Mouse (Mus musculus) left cerebral cortex, adult 11 months (tissue): ENCODE results near the gene Aqp7.

ENCODE experiments used
- DNase-seq: peaks from one replicate; pipeline ENCODE4 v3.0.0; 2022; ENCODE audit warnings: low spot score

The Aqp7 gene

GRCm38 (mm10) chr4:41000271-41000670 is 47.7 kb downstream of the Aqp7 start:
- no peak for DNase-seq

GRCm38 (mm10) chr4:40997916-40998315 is 50.0 kb downstream of the Aqp7 start:
- no peak for DNase-seq

GRCm38 (mm10) chr4:40996302-40996701 is 51.6 kb downstream of the Aqp7 start:
- no peak for DNase-seq

GRCm38 (mm10) chr4:40989633-40990032 is 58.3 kb downstream of the Aqp7 start:
- no peak for DNase-seq

- no peak for DNase-seq
Observed at GRCm38 (mm10) chr4:40983686-40984085, 64.3 kb downstream of the Aqp7 start.
